In genomic region chr12:82189715-82190581, GRCm38 (mm10) we compare ENCODE assay signal across 10 mouse cellular contexts. TPM values are rescaled to one million over a fixed set of nuclear protein-coding genes. Genes with fewer than 3 reads are reported as not detected.
DNase-seq lines count a peak whose midpoint lies in the region; ATAC-seq lines count a peak whose summit lies in the region.
"Had no signal": no experiment of that assay in that cellular context is flagged by ENCODE, and none has a peak within 500 bp of the region (broad histone marks: within the 10 kb centered on the region; RNA-seq: fewer than 3 reads in every experiment).

No protein-coding gene starts in this region.

- no peaks in the 10 kb centered on the region for H3K27me3 ChIP-seq in embryonic facial prominence, embryonic 12.5 days
- H3K27me3 ChIP-seq in liver, embryonic 16.5 days (ENCODE audit: control insufficient read depth, insufficient read depth, low read depth, low read length), result no peaks in the 10 kb centered on the region
- no peaks in the 10 kb centered on the region for H3K27me3 ChIP-seq in stomach, embryonic 16.5 days (ENCODE audit: control insufficient read depth, insufficient read depth, low read length)
- H3K27me3 ChIP-seq in forebrain, embryonic 14.5 days (replicated peaks; ENCODE audit: control insufficient read depth, insufficient read depth, low read length), result no peaks in the 10 kb centered on the region

- H3K4me3 ChIP-seq in embryonic facial prominence, embryonic 12.5 days, result no peak overlapping the region
- H3K4me3 ChIP-seq in liver, embryonic 16.5 days (ENCODE audit: low read depth, low read length), result no peak overlapping the region
- H3K4me3 ChIP-seq in stomach, embryonic 16.5 days (replicated peaks; ENCODE audit: low read length), result peak overlapping the region; percentile 22
- H3K4me3 ChIP-seq in forebrain, embryonic 14.5 days (ENCODE audit: low read depth, low read length), result no peak overlapping the region

- peak overlapping the region; percentile 75 for H3K27ac ChIP-seq in embryonic facial prominence, embryonic 12.5 days
- no peak overlapping the region for H3K27ac ChIP-seq in liver, embryonic 16.5 days (ENCODE audit: low read length)
- peak overlapping the region; percentile 64 for H3K27ac ChIP-seq in stomach, embryonic 16.5 days (ENCODE audit: low read length)
- H3K27ac ChIP-seq in forebrain, embryonic 14.5 days (ENCODE audit: low read depth, low read length), result no peak overlapping the region

- peak; percentile 13 to 43 for DNase-seq in kidney, postnatal 4 days
- DNase-seq in kidney, adult 11 months, result no peak
- no peak for DNase-seq in adrenal gland, postnatal 25 days
- no peak for DNase-seq in forebrain, embryonic 14.5 days (ENCODE audit: low spot score)
- no peak for DNase-seq in cerebellum, adult 9-10 months
- DNase-seq: cerebellum, postnatal 14 days; heart, postnatal 4 days had no signal

- no peaks in the 10 kb centered on the region for H3K9me3 ChIP-seq in embryonic facial prominence, embryonic 12.5 days
- H3K9me3 ChIP-seq in liver, embryonic 16.5 days (replicated peaks; ENCODE audit: control insufficient read depth, low read length), result no peaks in the 10 kb centered on the region
- no peaks in the 10 kb centered on the region for H3K9me3 ChIP-seq in stomach, embryonic 16.5 days (replicated peaks; ENCODE audit: control insufficient read depth, low read length)
- no peaks in the 10 kb centered on the region for H3K9me3 ChIP-seq in forebrain, embryonic 14.5 days (replicated peaks; ENCODE audit: control insufficient read depth, low read length)

- WGBS in embryonic facial prominence, embryonic 12.5 days, result 69% methylated on average over 16 of the region's 16 CpGs
- 41% methylated on average over 16 of the region's 16 CpGs for WGBS in liver, embryonic 16.5 days (ENCODE audit: insufficient replicate concordance)
- 40% methylated on average over 16 of the region's 16 CpGs for WGBS in stomach, embryonic 16.5 days
- WGBS in forebrain, embryonic 14.5 days, result 88% methylated on average over 16 of the region's 16 CpGs

- ATAC-seq in embryonic facial prominence, embryonic 12.5 days (ENCODE audit: insufficient number of reproducible peaks, insufficient read depth, low FRiP score, low TSS enrichment), result no peak
- no peak for ATAC-seq in liver, embryonic 16.5 days (ENCODE audit: low read depth)
- 0 out of 2 replicates have a peak, but pooled peaks have one; percentile 34 for ATAC-seq in stomach, embryonic 16.5 days (ENCODE audit: insufficient read depth, low FRiP score)
- ATAC-seq in forebrain, embryonic 14.5 days, result no peak

- H3K9ac ChIP-seq in embryonic facial prominence, embryonic 12.5 days, result no peak overlapping the region
- H3K9ac ChIP-seq in liver, embryonic 16.5 days (ENCODE audit: low read depth, low read length), result no peak overlapping the region
- 0 out of 2 replicates have a peak overlapping the region, but pooled peaks have one; percentile 8 for H3K9ac ChIP-seq in stomach, embryonic 16.5 days (ENCODE audit: low read length)
- H3K9ac ChIP-seq in forebrain, embryonic 14.5 days (ENCODE audit: low read length), result no peak overlapping the region

- H3K4me1 ChIP-seq in embryonic facial prominence, embryonic 12.5 days, result peaks cover 57% of the 10 kb centered on the region
- peaks cover 17% of the 10 kb centered on the region for H3K4me1 ChIP-seq in liver, embryonic 16.5 days (ENCODE audit: control insufficient read depth, low read depth, low read length)
- H3K4me1 ChIP-seq in stomach, embryonic 16.5 days (ENCODE audit: control insufficient read depth, insufficient read depth, low read length), result peaks cover 51% of the 10 kb centered on the region
- H3K4me1 ChIP-seq in forebrain, embryonic 14.5 days (ENCODE audit: control insufficient read depth, insufficient read depth, low read length), result no peaks in the 10 kb centered on the region

- no peaks in the 10 kb centered on the region for H3K36me3 ChIP-seq in embryonic facial prominence, embryonic 12.5 days
- H3K36me3 ChIP-seq in liver, embryonic 16.5 days (ENCODE audit: control insufficient read depth, insufficient read depth), result no peaks in the 10 kb centered on the region
- no peaks in the 10 kb centered on the region for H3K36me3 ChIP-seq in stomach, embryonic 16.5 days (ENCODE audit: control insufficient read depth, insufficient read depth, low read length)
- no peaks in the 10 kb centered on the region for H3K36me3 ChIP-seq in forebrain, embryonic 14.5 days (ENCODE audit: control insufficient read depth, insufficient read depth, low read length)

- H3K4me2 ChIP-seq in embryonic facial prominence, embryonic 12.5 days (replicated peaks), result peak overlapping the region; percentile 25; the same call in 1 of the 2 replicates
- H3K4me2 ChIP-seq in liver, embryonic 16.5 days (ENCODE audit: low read depth, low read length), result peak overlapping the region; percentile 35
- H3K4me2 ChIP-seq in stomach, embryonic 16.5 days (ENCODE audit: low read depth, low read length), result peak overlapping the region; percentile 42
- H3K4me2 ChIP-seq in forebrain, embryonic 14.5 days (ENCODE audit: low read length), result no peak overlapping the region

RNA-seq across cellular contexts. Expression of gene Sipa1l1, which starts 20.8 kb away (rescaled TPM):
- 37.7 and 41.3 TPM in 2 replicates for polyA plus RNA-seq in embryonic facial prominence, embryonic 12.5 days (2016; fragmentation: Nextera tagmentation; extraction: Ambion mirVana)
- polyA plus RNA-seq in liver, embryonic 16.5 days (2015; fragmentation: Nextera tagmentation; extraction: Ambion mirVana), result 4.0 and 4.2 TPM in 2 replicates
- polyA plus RNA-seq in stomach, embryonic 16.5 days (2015; fragmentation: Nextera tagmentation; extraction: Ambion mirVana), result 28.9 and 32.8 TPM in 2 replicates
- 30.1 and 30.6 TPM in 2 replicates for total RNA-seq in adrenal gland, postnatal 25 days (2021)
- polyA plus RNA-seq in forebrain, embryonic 14.5 days (2014; fragmentation: Nextera tagmentation; extraction: Ambion mirVana), result 13.5 and 19.3 TPM in 2 replicates

Comparison
In these comparisons a context has a peak if more than half of its experiments do, and no peak if none do; other contexts are left out.
1. DNase-seq: peak in kidney, postnatal 4 days (2 of 2); none in kidney, adult 11 months (single experiment), adrenal gland, postnatal 25 days (single experiment), forebrain, embryonic 14.5 days (single experiment) and cerebellum, adult 9-10 months (single experiment).
2. H3K27ac ChIP-seq: peak in embryonic facial prominence, embryonic 12.5 days (single experiment) and stomach, embryonic 16.5 days (single experiment); none in liver, embryonic 16.5 days (single experiment) and forebrain, embryonic 14.5 days (single experiment).